Mouse (Mus musculus): ENCODE data around the gene Fam229b. TPM values are rescaled to one million over a fixed set of nuclear protein-coding genes. Genes with fewer than 3 reads are reported as not detected.

Gene Fam229b
- total and polyA plus RNA-seq, 3 experiments, result 0.16 to 11.0 (median 1.6) TPM

DNA sequence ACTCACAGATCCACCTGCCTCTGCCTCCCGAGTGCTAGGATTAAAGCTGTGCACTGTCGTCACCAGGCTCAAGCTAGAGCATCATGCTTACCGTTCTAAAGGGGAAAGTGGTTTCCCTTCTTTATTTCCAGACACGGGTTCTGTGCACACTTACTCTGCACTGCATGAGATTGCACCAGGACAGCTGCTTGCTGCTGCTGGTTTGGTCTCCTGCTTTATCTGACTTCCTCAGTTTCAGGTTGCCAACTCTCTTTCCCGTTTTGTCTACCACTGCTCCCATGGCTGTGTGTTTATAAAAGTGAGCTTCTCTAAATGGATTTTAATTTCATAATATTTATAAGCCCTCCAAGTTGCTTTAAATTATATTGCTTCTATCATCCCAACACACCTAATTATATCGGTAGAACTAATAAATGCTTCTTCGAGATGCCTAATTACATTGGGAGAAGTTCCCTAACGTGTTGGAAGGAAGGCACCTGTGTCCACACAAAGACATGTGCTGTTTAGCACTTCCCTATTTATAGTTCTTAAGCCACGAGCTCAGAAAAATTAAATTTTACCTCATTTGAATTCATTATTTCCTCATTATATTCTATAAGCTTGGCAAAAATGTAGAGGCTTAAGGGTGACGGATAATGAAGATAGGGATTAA is 24.8 kb downstream of the Fam229b start:
- no peaks in the 10 kb centered on the region for H3K9me3 ChIP-seq (replicated peaks)
- H3K36me3 ChIP-seq (replicated peaks), result no peaks in the 10 kb centered on the region
- ATAC-seq (ENCODE audit: extremely low read depth, insufficient number of reproducible peaks, low FRiP score, poor library complexity, severe bottlenecking) (no peak), DNase-seq (ENCODE audit: low spot score) (no peak)
- no peaks in the 10 kb centered on the region for H3K4me1 ChIP-seq (ENCODE audit: insufficient read depth, low read depth, low read length)
- peaks cover 26% of the 10 kb centered on the region for H3K27me3 ChIP-seq (ENCODE audit: insufficient read depth, low read length)
- no peak overlapping the region for H3K4me3 ChIP-seq (ENCODE audit: low read depth, low read length)
- no peak for TF ChIP-seq TAL1 (conservative IDR thresholded peaks at IDR 0.05; ENCODE audit: low read depth, low read length)
- TF ChIP-seq POLR2AphosphoS5 (IDR thresholded peaks at IDR 0.05; ENCODE audit: insufficient replicate concordance, low read depth, low read length), result no peak
- TF ChIP-seq GATA1 (IDR thresholded peaks at IDR 0.05; ENCODE audit: borderline replicate concordance, low read length), result no peak
- no peak for TF ChIP-seq GATA2 (IDR thresholded peaks at IDR 0.05; ENCODE audit: borderline replicate concordance, low read depth, low read length)
- no peak for TF ChIP-seq CTCF (IDR thresholded peaks at IDR 0.05; ENCODE audit: low read depth, low read length)

DNA sequence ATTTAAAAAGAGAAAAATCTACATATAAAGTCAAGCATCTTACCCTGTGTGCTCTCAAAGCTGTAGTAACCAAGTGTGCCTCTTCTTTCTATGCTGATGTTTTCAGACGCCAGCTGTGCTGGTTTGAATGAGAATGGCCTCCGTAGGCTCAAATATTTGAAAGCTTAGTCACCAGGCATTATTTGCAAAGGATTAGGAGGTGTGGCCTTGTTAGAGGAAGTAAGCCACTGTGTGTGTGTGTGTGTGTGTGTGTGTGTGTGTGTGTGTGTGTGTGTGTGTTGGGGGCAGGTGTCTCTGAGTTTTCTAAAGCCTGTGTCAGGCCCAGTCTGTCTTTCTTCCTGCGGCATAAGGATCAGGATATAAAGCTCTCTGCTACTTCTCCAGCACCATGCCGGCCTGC is 26.8 kb downstream of the Fam229b start:
- Histone ChIP-seq H3K4me3 (ENCODE audit: low read depth, low read length) (no peak overlapping the region), H3K27me3 (ENCODE audit: insufficient read depth, low read length) (peaks cover 17% of the 10 kb centered on the region), H3K4me1 (ENCODE audit: insufficient read depth, low read depth, low read length) (no peaks in the 10 kb centered on the region), H3K36me3 (replicated peaks) (no peaks in the 10 kb centered on the region), H3K9me3 (replicated peaks) (no peaks in the 10 kb centered on the region)
- DNase-seq (ENCODE audit: low spot score) (no peak), ATAC-seq (ENCODE audit: extremely low read depth, insufficient number of reproducible peaks, low FRiP score, poor library complexity, severe bottlenecking) (no peak)
- TF ChIP-seq POLR2AphosphoS5 (IDR thresholded peaks at IDR 0.05; ENCODE audit: insufficient replicate concordance, low read depth, low read length) (no peak), GATA1 (IDR thresholded peaks at IDR 0.05; ENCODE audit: borderline replicate concordance, low read length) (no peak), CTCF (IDR thresholded peaks at IDR 0.05; ENCODE audit: low read depth, low read length) (no peak)

DNA sequence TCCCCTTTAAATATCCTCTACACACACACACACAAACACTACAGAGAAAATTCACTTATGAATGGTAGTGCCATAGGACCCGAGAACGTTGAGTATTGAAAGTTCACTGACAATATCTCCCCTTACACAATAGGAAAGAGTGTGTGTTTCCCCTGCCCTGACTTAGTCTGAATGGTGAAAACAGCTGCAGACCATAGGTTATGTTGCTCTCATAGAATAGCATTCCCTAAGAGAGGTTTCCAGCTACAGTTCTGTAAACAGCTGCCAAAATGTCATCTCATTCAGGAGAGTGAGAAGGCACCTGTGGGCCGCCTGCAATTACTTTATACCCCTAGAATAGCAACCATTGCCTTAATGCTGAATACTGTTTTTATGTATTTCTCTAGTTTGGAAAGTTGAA is 27.3 kb downstream of the Fam229b start:
- no peak for DNase-seq (ENCODE audit: low spot score)
- ATAC-seq (ENCODE audit: extremely low read depth, insufficient number of reproducible peaks, low FRiP score, poor library complexity, severe bottlenecking), result no peak
- no peak for TF ChIP-seq CTCF (IDR thresholded peaks at IDR 0.05; ENCODE audit: low read depth, low read length)
- no peak for TF ChIP-seq TAL1 (conservative IDR thresholded peaks at IDR 0.05; ENCODE audit: low read depth, low read length)
- TF ChIP-seq POLR2AphosphoS5 (IDR thresholded peaks at IDR 0.05; ENCODE audit: insufficient replicate concordance, low read depth, low read length), result no peak
- TF ChIP-seq GATA2 (IDR thresholded peaks at IDR 0.05; ENCODE audit: borderline replicate concordance, low read depth, low read length), result no peak
- TF ChIP-seq GATA1 (IDR thresholded peaks at IDR 0.05; ENCODE audit: borderline replicate concordance, low read length), result no peak
- Histone ChIP-seq H3K4me3 (ENCODE audit: low read depth, low read length) (no peak overlapping the region), H3K4me1 (ENCODE audit: insufficient read depth, low read depth, low read length) (no peaks in the 10 kb centered on the region), H3K27me3 (ENCODE audit: insufficient read depth, low read length) (peaks cover 17% of the 10 kb centered on the region), H3K36me3 (replicated peaks) (no peaks in the 10 kb centered on the region), H3K9me3 (replicated peaks) (no peaks in the 10 kb centered on the region)

- TF ChIP-seq CTCF (IDR thresholded peaks at IDR 0.05; ENCODE audit: low read depth, low read length) (no peak), GATA2 (IDR thresholded peaks at IDR 0.05; ENCODE audit: borderline replicate concordance, low read depth, low read length) (no peak), TAL1 (conservative IDR thresholded peaks at IDR 0.05; ENCODE audit: low read depth, low read length) (no peak), POLR2AphosphoS5 (IDR thresholded peaks at IDR 0.05; ENCODE audit: insufficient replicate concordance, low read depth, low read length) (no peak), GATA1 (IDR thresholded peaks at IDR 0.05; ENCODE audit: borderline replicate concordance, low read length) (no peak)
- DNase-seq (ENCODE audit: low spot score) (no peak), ATAC-seq (ENCODE audit: extremely low read depth, insufficient number of reproducible peaks, low FRiP score, poor library complexity, severe bottlenecking) (no peak)
- Histone ChIP-seq H3K4me1 (ENCODE audit: insufficient read depth, low read depth, low read length) (no peaks in the 10 kb centered on the region), H3K36me3 (replicated peaks) (no peaks in the 10 kb centered on the region), H3K9me3 (replicated peaks) (no peaks in the 10 kb centered on the region), H3K27me3 (ENCODE audit: insufficient read depth, low read length) (peaks cover 12% of the 10 kb centered on the region), H3K4me3 (ENCODE audit: low read depth, low read length) (no peak overlapping the region)
Measured at GRCm38 (mm10) chr10:39104803-39105449, 28.8 kb downstream of the Fam229b start.

DNA sequence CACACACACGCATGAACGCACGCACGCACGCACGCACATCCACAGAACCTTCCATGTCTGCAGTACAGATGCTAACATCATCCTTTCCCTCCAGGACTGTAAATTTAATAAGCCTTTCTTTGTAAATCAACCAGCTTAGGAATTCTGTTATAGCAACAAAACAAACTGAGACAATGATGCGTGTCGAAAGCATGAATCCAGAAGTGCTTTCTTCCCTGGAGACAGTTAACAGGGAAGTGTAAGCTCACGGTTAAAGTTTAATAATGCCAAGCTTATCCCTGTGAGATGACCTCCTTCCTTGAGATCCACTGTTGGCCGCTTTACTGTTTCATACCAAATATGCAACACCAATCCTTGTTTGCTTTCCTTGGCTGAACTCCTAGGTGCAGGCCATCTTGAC is 35.0 kb downstream of the Fam229b start:
- DNase-seq (ENCODE audit: low spot score), result no peak
- H3K27me3 ChIP-seq (ENCODE audit: insufficient read depth, low read length), result no peaks in the 10 kb centered on the region; the same call in 1 of the 2 replicates
- H3K36me3 ChIP-seq (replicated peaks), result no peaks in the 10 kb centered on the region
- H3K4me1 ChIP-seq (ENCODE audit: insufficient read depth, low read depth, low read length), result no peaks in the 10 kb centered on the region
- H3K4me3 ChIP-seq (ENCODE audit: low read depth, low read length), result no peak overlapping the region
- ATAC-seq (ENCODE audit: extremely low read depth, insufficient number of reproducible peaks, low FRiP score, poor library complexity, severe bottlenecking), result no peak
- TF ChIP-seq GATA1 (IDR thresholded peaks at IDR 0.05; ENCODE audit: borderline replicate concordance, low read length) (no peak), GATA2 (IDR thresholded peaks at IDR 0.05; ENCODE audit: borderline replicate concordance, low read depth, low read length) (no peak), POLR2AphosphoS5 (IDR thresholded peaks at IDR 0.05; ENCODE audit: insufficient replicate concordance, low read depth, low read length) (no peak)
- H3K9me3 ChIP-seq (replicated peaks), result no peaks in the 10 kb centered on the region

DNA sequence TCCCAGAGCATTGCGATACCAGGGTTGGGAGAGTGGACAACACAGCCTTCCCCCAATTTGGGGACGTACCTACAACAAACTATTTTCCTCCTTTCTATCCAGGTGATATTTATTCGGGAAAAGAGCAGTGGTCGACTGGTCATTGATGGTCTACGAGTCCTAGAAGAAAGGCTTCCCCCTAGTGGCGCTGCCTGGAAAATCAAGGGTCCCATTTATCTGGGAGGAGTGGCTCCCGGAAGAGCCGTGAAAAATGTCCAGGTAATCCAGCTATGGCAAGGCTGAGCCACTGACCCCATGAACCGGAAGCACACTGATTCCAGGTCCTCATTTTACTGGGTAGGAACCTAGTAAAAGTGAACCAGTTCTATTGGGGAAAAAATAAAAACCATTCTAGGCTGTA is 36.7 kb downstream of the Fam229b start:
- DNase-seq (ENCODE audit: low spot score) (peak; percentile 6), ATAC-seq (ENCODE audit: extremely low read depth, insufficient number of reproducible peaks, low FRiP score, poor library complexity, severe bottlenecking) (no peak; the same call in 1 of the 2 replicates)
- no peaks in the 10 kb centered on the region for H3K9me3 ChIP-seq (replicated peaks)
- no peaks in the 10 kb centered on the region for H3K27me3 ChIP-seq (ENCODE audit: insufficient read depth, low read length)
- H3K36me3 ChIP-seq (replicated peaks), result no peaks in the 10 kb centered on the region
- TF ChIP-seq GATA1 (IDR thresholded peaks at IDR 0.05; ENCODE audit: borderline replicate concordance, low read length), result no peak
- peak; percentile 44; the same call in 1 of the 2 replicates for TF ChIP-seq CTCF (IDR thresholded peaks at IDR 0.05; ENCODE audit: low read depth, low read length)
- no peaks in the 10 kb centered on the region for H3K4me1 ChIP-seq (ENCODE audit: insufficient read depth, low read depth, low read length)
- H3K4me3 ChIP-seq (ENCODE audit: low read depth, low read length), result no peak overlapping the region
